Mouse (Mus musculus) embryo, embryonic 10.5 days (tissue): Measurements from ENCODE around the gene Telo2.
"Not testable (repeated sequence)": the region's sequence is repeated elsewhere in the genome, so short reads cannot be mapped to it uniquely, and the experiment has no call there.

Source experiments
- DNase-seq: peaks from one replicate; pipeline ENCODE4 v3.0.0-alpha.2; 2015; ENCODE audit warnings: low spot score

Telo2 gene

DNA sequence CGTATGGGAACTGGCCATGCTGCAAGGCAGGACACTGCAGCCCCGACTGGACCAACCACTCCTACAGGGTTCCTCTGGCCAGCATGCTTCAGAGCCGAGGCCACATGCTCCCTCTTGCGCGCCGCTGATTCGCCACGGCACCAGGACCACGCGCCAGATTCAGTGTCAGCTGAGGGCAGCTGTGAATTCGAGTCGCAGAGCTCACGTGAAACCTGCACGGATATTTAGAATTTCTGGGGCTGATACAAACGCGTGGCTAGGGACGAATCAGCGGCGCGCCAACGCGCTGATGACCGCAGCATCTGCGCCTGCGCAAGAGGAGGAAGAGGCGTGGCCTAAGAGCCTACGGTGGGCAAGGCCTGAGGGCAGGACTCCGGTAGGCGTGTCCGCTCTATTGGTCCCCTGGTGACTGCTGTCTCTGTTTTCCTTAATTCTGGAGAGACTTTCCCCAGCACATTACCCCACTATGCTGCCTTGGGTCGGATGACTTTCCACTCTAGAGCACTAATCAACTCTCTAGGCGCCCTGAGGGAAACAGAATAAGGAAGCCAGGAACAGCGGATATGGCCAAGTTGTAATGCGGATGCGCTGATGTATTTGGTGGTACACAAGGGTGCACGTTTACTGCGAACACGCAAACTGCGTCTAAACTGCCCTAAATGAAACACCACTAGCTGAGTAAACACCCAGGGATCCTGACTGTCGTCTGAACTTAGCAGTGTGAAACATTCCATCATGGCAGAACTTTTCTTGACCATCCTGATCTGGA, at the start of gene Telo2:
Gene Telo2 (minus strand): TSS at position 304 of the 769 bp plus-strand sequence.
- DNase-seq = peak; percentile 95

GRCm38 (mm10) chr17:25164770-25165169, 49.0 kb upstream of the Telo2 start:
- no peak for DNase-seq

GRCm38 (mm10) chr17:25163387-25163786, 47.6 kb upstream of the Telo2 start:
- no peak for DNase-seq

DNA sequence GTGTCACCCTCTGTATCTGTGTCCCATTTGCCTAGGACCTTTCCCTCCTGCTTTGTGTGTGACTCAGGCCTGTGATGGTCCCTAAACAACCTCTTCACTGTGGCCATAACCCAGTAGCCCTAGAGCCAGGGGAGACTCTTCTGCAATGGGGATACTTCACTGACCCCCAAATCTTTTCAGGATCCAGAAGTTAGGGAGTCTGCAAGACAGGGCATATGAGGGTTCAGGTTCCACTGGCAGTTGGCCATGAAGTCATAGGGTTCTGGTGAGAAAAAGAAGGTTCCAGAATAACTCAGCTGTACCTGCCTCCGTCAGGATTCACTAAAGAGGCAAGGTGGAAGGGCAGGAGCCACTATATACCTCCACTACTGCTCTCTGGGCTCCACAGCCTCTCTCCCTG, 46.4 kb upstream of the Telo2 start, which contains the start of gene Ccdc154:
Gene Ccdc154 (plus strand): TSS at position 301 of the 400 bp plus-strand sequence.
- no peak for DNase-seq

DNA sequence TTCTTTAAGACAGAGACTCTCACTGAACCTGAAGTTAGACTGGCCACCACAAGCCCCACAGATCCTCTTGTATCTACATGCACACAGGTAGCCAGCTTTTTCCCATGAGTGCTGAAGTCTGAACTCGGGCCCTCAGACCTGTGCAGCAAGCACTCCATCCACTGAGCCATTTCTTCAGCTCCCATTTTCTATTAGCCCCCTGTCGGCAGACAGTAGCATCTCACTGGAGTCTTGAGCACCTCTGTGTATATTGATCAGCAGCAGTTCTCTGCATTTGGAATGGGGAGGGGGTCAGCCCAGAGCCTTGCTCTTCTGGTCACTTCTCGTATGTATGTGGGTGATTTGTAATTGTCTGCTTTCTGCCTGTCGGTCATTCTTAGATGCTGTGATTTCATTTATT, 24.2 kb upstream of the Telo2 start:
- DNase-seq = peak; percentile 7

DNA sequence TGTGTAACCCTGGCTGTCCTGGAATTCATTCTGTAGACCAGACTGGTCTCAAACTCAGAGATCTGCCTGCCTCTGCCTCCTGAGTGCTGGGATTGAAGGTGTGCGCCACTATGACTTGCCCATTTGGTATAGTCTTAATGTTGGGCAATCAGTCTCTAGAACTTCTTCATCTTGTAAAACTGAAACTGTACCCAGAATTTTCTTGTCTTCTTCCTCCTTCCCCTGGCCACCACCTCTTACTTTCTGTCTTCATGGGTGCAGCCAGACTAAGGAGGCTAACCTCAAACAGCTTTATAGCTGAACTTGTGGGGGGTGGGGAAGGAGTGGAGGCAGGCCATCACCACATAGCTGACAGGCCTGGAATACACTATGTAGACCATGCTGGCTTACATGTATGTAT, 23.0 kb upstream of the Telo2 start:
- no peak for DNase-seq

DNA sequence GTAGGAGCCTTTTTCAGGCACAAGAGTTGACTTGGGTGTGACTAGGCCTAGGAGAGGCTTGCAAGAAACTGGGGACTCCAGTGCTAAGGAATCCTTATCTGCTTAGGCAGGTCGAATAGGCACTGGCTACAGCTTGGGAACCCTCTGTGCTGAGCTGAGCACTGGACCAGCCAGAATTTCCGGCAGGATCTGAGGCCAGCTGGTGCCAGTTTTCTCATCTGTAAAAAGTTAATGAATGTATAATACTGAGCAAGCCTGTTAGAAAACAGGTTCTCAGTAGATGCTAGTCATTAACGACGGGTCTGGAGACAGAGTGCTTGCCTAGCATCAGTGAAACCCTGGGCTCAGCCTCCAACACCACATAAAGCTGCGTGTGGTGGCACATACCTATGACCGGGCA, 19.9 kb upstream of the Telo2 start:
- DNase-seq = no peak

- DNase-seq = peak; percentile 96
These were observed 17.5 kb upstream of the Telo2 start, which contains the start of gene Clcn7 for GRCm38 (mm10) chr17:25133275-25133698. Gene Clcn7, plus strand, starts transcription at chr17:25133391.

- peak; percentile 11 for DNase-seq
These were observed 14.3 kb upstream of the Telo2 start for GRCm38 (mm10) chr17:25130060-25130459.

DNA sequence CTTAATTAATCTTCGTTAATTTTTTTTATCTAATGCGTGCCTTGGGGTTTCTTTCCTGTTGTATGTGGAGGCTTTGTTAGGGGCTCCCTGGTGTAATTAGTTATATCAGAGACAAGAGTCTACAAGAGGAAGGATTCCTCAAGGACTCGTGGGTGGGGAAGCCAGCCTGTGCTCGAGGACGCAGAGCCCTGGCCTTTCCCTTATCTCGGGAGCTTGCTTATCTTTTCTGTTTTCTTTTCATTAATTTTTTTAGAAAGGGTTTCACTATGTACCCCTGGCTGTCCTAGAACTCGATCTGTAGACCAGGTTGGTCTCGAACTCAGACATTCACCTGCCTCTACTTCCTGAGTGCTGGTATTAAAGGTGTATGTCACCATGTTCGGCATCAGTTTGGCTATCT, 11.9 kb upstream of the Telo2 start:
- no peak for DNase-seq

DNA sequence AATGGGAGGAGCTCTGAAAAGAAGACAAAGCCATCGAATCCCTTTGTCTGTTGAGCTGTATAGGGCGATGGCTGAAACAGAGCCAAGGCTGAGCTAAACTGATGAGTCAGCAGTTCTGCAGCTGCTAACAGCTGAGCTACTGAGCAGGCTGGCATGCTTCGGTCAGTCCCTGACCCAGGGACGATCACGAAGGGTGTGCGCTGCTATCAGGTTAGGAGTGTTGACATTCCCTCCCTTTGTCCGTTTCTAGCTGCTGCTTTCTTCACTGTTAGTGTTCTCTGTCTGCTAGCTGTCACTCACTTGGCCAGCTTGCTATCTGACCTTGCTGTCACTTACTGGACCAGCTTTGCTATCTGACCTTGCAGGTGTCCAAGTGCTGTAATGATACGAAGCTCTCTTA, 11.3 kb upstream of the Telo2 start:
- peak; percentile 23 for DNase-seq

- DNase-seq = not testable (repeated sequence)
These were observed 9.8 kb upstream of the Telo2 start for GRCm38 (mm10) chr17:25125442-25126060.

DNA sequence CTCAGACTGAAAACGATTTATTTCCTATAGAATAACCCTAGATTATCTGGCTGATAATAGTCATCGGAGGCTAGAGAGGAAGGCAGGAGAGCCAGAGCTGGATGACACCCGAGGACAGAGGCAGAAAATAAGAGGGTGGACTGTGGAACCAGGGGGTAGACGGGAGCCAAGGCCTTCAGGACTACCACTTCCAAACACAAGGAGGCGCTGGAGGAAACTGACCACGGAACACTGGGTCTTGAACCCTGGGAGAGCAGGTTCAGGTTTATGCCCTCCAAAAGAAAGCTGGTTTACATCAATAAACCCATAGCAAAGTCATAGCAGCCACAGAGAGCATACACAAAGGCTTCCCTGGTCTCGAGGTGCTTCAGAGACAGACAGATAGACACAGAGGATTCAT, 8.2 kb upstream of the Telo2 start:
- peak; percentile 38 for DNase-seq

DNA sequence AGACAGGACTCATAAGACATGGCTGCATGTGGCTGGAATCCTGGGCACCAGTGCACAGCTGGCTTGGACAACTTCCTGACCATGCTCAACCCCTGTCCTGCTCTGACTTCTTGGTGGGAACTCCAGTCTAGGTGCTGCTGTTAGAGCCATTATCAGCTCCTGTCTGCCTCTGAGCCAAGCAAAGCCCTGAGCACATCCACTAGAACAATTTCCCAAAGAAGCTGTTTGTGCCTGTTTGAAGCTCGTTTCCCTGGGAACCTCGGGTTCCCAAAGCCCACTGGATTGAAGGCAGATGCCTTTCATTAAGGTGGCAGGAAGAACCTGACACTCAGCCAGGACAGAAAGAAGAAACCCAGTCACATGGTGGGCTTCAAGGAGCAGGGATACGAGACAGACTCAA, 4.6 kb upstream of the Telo2 start, which contains the start of gene Ptx4:
Gene Ptx4 (plus strand): TSS at position 355 of the 400 bp plus-strand sequence.
- DNase-seq = peak; percentile 18

DNA sequence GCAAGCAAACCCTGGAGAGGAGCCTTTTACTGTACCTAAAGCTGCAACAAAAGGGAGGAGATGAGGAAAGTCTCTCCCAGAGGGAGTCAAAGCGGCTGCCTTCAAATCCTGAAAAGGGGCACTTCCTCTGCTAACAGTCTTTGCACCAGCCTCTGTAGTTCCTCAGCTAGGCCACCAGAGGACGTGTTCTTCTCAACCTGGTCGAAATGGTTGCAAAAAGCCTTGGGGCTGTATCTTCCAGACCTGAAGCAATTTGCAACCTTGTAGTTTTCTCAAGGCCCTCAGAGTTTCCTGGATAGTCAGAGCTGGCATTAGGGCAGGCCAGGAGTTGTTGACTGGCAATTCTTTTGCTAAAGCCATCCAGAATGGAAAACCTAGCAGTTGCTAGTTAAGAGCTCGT, 1.5 kb upstream of the Telo2 start:
- DNase-seq = no peak

DNA sequence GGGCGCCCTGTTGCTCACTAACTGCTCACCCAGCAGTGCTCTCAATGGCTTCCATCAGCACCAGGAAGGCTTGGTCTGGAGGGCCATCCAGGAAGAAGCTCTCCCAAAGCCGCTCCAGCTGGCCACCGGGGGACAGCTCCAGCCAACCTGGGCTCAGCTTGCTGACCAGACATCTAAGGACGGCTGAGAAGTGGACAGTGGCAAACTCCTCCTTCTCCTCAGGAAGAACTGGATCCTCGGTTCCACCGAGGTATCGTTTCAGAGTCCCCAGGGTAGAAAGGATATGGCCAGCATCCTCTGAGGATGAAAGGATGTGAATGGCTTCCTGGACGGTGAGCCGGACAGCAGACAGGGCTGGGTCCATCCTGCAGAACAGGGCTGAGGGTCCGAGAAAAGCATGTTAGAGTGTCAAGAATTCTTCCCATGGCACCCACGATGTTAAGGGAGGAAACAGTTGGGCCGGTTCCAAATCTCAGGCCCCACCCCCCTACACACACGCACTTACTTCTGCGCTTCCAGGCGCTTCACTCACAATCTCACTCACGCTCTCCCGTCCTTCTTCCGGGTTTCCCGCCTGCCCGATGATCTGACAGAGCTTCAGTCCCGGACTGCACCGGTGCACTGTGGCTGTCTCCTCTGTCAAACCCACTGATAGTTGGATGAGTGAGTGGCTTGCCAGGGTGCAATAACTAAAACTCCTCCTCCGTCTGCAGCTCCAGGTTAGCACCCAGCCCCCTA, 690 bp downstream of the Telo2 start:
- DNase-seq = no peak

GRCm38 (mm10) chr17:25112423-25112810, 3.4 kb downstream of the Telo2 start:
- DNase-seq = no peak

DNA sequence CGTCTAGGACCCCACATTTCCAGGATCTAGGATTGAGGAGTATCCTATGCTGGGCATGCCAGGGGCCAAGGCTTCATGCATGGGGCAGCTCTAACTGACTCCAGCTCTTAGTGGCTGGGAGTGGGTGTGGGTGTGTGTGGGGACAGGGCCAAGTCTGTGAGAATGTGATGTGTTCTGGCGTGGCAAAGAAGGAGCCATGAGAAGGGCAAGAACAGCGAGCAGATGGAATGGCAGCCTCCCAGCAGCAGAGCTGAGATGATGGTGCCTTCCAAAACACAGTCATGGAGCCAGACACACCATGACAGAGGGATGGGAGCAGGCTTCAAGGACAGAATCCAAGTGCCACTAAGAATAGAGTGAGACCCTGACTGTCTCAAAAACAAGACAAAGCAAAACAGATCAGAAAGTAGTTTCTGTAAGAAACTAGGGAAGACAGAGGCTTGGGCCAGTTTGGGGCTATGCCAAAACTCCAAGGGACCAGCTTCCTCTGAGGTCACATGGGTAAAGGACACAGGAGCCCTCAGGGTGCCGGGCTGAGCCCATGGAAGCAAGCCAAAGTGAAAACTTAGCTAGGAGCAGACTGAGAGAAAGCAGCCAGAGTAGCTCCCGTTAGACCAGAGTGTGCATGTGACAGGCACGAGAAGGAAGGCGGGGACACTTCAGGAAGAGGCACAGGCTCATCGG, 3.9 kb downstream of the Telo2 start:
- no peak for DNase-seq

GRCm38 (mm10) chr17:25111220-25111619, 4.5 kb downstream of the Telo2 start:
- DNase-seq = no peak

DNA sequence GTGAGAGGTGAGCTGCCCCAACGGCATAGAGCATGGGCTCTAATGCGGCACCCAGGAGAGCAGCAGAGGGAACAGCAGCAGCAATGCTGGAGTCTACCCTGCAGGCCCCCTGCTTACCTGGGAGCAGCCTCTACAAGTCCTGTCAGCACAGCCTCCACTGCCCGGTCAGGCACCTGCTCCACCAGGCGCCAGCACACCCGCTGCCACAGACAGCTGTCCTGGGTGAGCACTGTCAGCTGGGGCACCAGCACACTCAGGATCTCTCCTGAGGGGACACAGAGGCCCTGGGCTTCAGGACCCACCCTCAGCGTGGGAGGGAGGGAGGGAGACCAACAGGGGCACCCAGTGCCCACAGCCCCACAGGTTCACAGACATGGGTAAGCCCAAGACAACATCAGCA, 5.2 kb downstream of the Telo2 start:
- DNase-seq = no peak

GRCm38 (mm10) chr17:25109578-25109977, 6.2 kb downstream of the Telo2 start:
- peak; percentile 60 for DNase-seq

- DNase-seq = no peak
These were observed 8.0 kb downstream of the Telo2 start for GRCm38 (mm10) chr17:25107786-25108185.
